Mouse (Mus musculus) subcutaneous adipose tissue, adult 2 months (tissue): ENCODE results near the gene Tmsb15a. TPM values are rescaled to one million over a fixed set of nuclear protein-coding genes. Genes with fewer than 3 reads are reported as not detected.

Experiments used
- polyA plus RNA-seq: library from polyadenylated mRNA; depleted of rRNA; stranded (reverse); fragments of >200 nt; gene quantifications from 2 replicates; pipeline ENCODE4 v1.2.3, GENCODE M21; 2012; ENCODE audit warnings: low replicate concordance; rRNA removed

Gene Tmsb15a
- polyA plus RNA-seq = not detected in 2 replicates

GRCm38 (mm10) chrX:135725161-135725560 is at the start of gene Tmsb15a:
Gene Tmsb15a (minus strand): TSS chrX:135725261.

GRCm38 (mm10) chrX:135742304-135743055 is 17.4 kb upstream of the Tmsb15a start, which contains the start of the genes Armcx5 and Gprasp1:
Gene Armcx5 (plus strand): TSS chrX:135742733.
Gene Gprasp1 (plus strand): TSS chrX:135742733.

GRCm38 (mm10) chrX:135693633-135694032 is 31.4 kb downstream of the Tmsb15a start, which contains the start of gene Tcp11x2:
Gene Tcp11x2 (minus strand): TSS chrX:135693790.

Other genes with a start within 250 kb of the Tmsb15a start
- gene AV320801, start 230.7 kb downstream of the Tmsb15a start, polyA plus RNA-seq = not detected in 2 replicates
- not detected in 2 replicates for gene Nxf7, start 126.5 kb downstream of the Tmsb15a start, polyA plus RNA-seq
- not detected in 2 replicates for gene Prame, start 97.6 kb downstream of the Tmsb15a start, polyA plus RNA-seq
- not detected in 2 replicates for gene Tcp11x2, start 31.5 kb downstream of the Tmsb15a start, polyA plus RNA-seq
- 2.1 and 2.5 TPM in 2 replicates for gene Armcx5, start 17.5 kb upstream of the Tmsb15a start, polyA plus RNA-seq
- 13.9 and 25.3 TPM in 2 replicates for gene Gprasp1, start 17.5 kb upstream of the Tmsb15a start, polyA plus RNA-seq
- gene Bhlhb9, start 72.3 kb upstream of the Tmsb15a start, polyA plus RNA-seq = 2.3 and 8.1 TPM in 2 replicates
- 1.8 and 12.6 TPM in 2 replicates for gene Gprasp2, start 113.8 kb upstream of the Tmsb15a start, polyA plus RNA-seq